Mouse (Mus musculus) spleen, adult 12 weeks (tissue): ENCODE results near the gene Ly6g6e.
A peak's percentile ranks its signal among the peaks of the same experiment; 100 is the strongest.

Experiments
- DNase-seq: peaks from one replicate; pipeline ENCODE4 v3.0.0; 2022; ENCODE audit warnings: low spot score

Ly6g6e gene

DNA sequence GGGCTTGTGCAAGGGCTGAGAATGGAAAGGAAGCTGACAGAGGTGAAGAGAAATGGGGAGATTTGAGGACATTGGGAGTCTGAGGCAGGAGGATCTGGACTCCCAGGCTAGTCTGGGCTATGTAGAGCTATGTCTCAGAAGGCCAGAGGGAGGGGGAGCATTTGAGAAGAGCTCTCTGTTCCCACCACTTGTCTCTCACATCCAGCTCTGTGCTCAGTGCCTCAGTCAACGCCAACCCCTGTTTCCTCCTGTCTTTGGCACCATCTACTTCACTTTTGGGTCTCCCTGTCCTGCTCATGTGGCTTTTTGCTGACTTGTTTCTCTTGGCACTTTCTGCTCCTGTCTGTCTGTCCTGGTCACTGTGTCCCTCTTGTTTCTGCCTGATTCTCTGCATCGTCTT is 583 bp downstream of the Ly6g6e start:
- DNase-seq, result no peak

DNA sequence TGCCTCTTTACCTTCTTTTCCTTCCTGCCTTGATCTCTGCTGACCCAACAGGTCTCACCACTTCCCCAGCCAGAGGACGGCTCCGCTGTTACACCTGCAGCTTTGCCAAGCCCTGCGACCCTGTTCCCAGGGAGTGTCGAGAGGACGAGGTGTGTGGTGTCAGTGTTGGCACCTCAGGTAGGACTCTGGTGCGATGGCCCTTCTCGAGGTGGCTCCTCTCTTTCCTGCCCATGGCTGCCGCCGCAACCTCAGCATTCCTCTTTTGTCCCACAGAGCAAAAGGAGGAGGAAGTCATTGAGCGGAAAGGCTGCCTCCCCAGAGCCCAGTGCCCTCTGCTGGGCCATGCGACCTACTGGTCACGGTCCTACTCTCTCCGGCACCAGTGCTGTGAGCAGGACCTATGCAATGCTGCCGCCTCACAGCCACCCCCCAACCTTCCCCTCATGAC is 1.1 kb downstream of the Ly6g6e start, which contains the start of gene Ly6g6d:
Ly6g6d (minus strand) TSS at position 280 of the 448 bp plus-strand sequence.
- no peak for DNase-seq

DNA sequence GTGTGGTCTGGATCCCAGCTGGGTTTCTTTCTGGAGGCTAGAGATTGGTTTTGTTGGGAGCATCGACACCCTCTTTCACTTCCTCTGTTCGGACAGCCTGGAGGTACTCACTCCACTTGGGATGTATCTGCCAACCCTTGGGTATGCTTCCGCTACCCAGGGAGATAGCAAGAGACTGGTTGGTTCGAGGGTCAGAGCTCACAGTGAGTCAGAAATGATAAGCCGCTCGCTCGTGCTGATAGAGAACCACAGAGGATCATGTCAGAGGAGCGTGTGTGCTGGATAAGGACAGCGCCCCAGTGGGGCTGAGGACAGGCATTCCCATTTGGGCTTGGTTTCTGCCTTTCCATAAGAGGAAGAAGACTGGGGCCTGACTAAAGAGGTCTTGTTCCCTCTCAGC is 3.1 kb downstream of the Ly6g6e start:
- DNase-seq, result peak; percentile 50

DNA sequence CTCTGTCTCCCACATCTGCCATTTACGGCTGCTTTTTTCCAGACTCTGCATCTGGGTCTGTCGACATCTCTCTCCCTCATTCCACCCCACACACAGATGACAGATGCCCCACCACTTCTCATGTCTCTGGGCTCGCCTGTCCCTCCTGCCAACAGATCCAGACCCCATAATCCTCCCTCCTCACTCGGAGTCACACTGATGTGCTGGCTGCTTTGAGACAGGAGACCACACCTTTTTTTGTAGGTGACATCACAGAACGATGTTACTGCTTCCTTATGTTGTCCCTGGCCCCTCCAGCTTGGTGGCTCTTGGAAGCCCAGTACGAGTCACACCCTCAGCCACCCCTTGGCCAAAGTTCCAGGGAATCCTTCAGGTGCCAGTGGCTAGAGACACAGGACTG is 3.5 kb downstream of the Ly6g6e start:
- no peak for DNase-seq

DNA sequence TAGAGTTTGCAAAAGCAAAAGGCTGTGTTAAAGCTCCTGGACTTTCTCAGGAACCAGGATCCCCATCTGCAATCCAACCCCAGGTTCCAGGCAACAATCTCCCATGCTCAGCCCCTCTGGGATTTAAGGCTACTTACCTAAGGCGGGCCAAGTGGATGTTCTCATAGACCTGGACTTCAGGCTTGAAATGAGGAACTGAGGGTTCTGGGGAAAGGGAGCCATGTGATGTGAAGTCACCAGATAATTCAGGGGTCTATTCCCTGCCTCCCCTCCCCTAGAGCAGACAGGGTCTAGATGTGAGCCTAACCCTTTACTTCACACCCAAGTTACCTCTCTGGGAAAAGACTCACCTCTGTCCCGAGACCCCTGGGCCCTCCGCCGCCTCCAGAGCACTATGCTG is 4.0 kb downstream of the Ly6g6e start:
- DNase-seq, result no peak

DNA sequence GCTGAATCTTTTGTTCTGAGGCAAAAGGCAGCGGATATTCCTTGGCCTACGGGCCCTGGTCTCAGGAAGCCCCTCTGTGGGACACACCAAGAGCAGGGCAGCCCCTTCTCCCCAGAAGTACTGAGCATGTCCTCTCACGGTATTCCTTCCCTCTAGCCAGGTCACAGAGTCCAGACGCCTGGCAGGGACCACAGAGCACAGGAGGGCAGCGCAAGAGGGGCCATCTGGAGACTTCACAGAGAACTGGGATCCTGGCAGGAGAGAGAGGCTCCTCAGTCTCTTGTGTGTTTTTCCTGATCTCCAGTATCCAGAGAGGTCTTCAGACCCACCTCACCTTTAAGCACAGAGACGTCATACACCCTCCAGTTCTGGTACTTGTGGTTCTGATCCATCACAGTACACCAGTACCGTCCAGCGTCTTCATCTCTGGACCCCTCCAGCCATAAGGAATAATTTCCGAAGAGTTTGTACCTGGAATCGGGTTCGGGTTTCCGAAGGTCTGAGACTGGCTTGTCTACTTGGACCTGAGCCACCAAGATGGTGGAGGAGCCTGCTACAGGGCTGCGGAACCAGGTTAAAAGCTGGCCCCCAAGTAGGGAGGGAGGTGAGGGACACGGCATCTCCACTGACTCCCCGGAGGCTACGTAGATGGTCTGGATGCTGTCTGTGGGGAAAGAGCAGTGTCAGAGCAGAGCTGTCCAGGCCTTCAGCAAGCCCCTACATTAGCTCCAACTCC is 6.3 kb downstream of the Ly6g6e start:
- DNase-seq, result no peak

DNA sequence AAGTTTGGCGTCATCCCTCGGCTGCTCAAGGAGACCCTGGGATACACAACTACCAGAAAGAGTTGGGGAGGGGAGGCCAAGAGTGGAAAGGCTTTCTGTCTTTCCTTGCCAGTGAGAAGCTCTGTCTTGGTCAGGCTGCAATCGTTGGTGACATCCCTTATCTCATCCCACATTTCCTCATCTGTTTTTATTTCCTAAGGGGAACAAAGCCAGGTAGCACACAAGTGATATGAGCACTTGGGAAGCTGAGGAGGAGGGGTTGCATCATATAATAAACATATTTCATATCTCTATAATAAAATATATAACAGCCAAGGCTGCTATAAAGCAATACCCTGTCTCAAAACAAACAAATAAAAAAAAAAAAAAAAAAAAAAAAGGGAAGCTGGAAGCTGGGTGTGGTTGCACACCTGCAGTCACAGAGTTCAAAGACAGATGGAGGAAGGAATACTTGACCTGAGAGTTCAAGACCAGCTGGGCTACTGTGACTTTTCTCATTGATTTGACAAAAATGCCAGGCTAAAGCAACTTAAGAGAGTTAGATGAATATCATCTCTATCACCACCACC is 7.3 kb downstream of the Ly6g6e start:
- DNase-seq, result no peak

DNA sequence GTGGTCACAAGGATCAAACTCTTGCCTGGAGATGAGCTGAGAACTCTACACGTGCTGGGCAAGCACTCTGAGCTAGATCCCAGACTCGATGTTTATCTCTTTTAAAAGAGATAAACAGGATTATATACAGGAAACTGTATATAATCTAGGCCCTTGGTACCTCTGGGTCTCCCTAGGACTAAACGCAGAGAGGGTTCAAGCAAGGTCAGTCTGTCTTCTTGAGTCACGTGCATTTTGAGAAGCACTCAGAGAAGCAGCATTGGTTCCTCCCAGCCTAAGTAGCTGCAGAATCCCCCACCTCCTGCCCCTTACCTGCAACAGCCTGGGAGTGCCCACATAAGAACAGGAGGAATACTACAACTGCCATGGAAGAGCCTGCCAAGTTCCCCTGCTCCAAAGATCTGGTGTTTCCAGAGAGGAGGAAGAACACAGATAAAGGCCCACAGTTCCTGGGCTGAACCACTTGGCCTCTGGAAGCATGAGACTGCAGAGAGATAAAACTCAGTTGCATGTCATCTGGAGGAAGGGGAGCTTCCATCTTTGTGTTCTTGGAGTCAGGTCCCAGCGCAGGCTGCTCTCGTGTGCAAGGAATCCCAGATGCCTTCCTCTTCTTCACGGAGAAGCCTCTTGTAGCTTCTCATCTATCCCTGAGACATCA is 8.6 kb downstream of the Ly6g6e start, which contains the start of gene Ly6g6f:
Ly6g6f (minus strand) TSS at position 403 of the 658 bp plus-strand sequence.
- no peak for DNase-seq

DNA sequence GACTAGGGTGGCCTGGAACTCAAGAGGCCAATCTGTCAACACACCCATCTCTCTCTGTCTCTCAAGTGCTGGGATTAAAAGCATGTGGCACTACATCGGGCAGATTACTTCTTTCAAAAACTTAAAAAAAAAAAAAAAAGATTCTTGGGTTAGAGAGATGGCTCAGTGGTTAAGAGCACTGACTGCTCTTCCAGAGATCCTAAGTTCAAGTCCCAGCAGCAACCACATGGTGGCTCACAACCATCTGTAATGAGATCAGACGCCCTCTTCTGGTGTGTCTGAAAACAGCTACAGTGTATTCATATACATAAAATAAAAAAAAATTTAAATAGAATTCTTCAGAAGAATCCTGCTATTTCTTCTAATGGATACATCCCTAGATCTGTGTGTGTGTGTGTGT is 11.4 kb downstream of the Ly6g6e start:
- DNase-seq, result no peak

DNA sequence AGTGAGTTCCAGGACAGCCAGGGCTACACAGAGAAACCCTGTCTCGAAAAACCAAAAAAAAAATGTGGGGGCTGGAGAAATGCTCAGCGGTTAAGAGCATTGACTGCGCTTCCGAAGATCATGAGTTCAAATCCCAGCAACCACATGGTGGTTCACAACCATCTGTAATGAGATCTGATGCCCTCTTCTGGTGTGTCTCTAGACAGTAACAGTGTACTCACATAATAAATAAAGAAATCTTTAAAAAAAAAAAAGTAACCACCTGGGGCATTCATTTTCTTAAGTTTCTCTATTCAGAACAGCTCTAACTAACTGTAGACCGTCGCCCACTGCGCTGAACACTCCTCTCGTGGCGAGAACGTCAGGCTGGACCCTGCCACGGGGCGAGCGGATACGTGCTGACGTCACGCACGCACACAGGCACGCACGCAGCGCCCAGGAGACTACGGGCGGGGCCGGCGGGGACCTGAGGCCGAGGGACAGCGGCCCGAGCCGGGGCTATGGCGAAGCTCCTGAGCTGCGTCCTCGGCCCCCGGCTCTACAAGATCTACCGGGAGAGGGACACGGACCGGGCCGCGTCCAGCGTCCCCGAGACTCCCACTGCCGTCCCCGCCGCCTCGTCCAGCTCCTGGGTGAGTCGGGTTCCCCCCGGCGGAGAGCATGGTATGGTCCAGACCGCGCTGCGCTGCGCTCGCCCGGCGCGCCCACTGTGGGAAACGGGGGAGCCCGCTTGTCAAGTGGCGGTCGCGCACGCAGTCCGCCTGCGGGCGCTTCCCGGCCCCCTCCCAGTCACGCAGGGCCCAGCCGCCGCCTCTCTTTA is 12.3 kb downstream of the Ly6g6e start, which contains the start of gene Abhd16a:
Abhd16a (plus strand) TSS at position 439 of the 820 bp plus-strand sequence.
- peak; percentile 93 for DNase-seq

DNA sequence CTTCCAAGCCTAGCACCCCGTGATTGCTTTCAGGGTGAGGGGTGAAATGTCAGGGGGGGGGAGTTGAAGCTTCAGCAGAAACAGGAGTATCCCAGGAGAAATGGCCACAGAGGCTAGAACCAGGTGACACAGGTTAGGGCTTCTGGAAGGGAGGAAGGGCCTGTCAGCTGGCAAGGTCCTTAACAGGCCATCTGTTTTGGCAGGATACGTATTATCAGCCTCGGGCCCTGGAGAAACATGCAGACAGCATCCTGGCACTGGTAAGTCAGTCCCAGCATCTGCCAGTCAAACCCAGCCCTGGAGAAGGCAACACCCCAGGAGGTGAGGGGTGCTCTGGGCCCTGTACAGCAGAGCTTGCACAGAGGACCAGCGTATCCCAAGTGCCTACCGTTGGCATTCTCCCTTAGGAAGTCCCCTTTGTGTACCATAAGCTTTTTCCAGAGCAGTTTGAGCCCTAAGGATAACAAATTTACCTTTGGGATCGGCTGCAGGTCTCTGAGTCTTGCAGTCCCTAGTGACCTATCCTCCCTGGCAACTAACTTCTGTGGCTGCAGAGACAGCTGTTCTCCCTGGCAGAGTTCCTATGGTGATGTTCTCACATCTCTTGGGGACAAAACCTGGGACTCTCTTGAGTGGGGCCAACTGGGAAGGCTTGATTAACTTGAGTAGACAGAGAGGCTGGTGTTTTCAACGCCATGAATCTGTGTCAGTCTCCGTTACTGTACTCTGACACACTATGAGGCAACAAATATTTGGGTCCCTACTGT is 13.6 kb downstream of the Ly6g6e start:
- peak; percentile 61 for DNase-seq

DNA sequence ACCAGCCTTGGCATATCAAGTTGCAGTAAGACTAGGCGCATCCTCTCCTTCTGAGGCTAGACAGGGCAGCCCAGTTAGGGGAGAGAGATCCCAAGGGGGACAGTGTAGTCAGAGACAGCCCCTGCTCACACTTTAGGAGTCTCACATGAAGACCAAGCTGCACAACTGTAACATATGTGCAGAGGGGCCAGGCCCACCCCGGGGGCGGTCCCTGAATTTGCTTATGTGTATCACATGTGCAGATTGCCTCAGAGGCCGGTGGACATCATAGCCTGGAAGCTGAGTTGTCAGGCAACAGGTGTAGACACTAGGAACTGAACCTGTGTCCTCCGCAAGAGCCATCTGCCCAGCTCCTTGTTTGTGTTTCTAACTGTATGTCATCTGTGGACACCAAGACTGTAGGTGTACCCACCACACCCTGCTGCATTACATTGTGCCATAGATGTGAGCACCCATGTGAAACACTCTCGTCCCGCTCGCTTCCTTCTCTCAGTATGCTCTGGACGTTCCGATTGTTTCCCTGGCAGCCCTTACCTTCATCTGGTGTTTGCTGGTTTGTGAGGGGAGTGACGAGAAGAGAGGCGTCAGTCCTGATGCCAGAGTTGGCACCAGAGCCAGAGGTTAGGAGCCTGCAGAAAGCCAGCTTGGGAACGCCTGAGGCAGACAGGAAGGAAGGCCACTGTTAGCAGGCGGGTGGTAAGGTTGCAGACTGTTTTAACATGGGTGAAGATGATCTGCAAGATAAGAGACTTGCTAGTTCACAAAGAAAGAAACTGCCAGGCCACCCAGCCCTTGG is 15.9 kb downstream of the Ly6g6e start:
- DNase-seq, result no peak

DNA sequence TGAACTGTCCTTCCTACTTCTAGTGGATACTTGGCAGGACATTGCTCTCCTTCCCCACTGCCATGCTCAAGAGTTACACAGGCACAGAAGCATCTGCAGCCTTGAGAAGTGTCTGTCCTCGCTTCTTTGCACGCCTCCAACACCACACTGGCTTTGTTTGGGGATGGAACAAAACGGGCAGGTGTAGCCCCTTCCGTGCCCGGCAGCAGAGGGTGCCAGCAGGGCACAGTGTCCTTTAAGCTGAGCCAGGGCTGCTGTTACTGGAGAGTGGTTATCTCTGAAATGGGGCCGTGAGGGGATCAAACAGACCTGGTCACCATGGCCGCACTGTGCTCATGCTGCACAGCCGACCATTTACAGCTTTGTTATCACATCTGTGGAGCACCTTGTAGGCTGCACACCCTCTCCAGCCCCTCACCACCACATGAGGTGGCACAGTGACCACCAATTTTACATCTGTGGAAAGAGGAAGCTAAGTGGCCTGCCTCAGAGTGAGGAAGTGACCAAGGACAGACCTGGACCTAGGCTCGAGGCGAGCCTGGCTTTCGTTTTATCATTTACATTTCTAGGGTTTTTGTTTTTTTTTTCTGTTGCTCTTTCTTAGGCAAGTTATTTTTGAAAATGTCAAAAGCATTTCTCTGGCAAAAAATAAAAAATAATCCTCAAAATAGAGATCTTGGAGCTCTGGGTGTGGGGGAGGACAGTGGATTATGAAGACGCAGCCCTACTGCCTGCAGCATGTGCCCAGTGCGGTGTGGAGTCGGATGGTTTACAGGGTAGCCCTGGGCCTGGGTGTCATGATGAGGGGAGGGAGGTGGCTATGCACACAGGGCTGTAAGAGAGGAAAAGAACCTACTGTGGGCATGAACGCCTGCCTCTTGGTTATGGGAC is 18.0 kb downstream of the Ly6g6e start:
- no peak for DNase-seq

DNA sequence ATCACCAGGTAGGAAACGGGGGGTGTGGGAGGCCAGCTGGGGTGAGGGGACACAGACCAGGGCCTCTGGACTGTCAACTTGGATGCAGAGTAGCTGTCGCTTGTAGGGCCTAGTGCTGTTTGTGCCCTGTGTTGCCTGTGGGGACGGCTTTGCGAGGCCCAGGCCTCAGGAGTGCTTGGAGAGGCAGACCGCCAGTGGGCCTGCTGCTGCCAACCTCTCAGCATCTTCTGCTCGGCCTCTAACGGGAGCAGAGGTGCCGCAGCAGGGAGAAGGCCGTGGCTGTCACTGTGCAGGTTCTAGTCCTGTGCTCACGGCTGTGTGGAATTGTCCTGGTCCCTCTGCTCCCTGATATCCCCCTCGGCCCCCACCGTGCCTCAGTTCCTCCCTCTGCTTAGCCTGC is 19.9 kb downstream of the Ly6g6e start:
- no peak for DNase-seq

DNA sequence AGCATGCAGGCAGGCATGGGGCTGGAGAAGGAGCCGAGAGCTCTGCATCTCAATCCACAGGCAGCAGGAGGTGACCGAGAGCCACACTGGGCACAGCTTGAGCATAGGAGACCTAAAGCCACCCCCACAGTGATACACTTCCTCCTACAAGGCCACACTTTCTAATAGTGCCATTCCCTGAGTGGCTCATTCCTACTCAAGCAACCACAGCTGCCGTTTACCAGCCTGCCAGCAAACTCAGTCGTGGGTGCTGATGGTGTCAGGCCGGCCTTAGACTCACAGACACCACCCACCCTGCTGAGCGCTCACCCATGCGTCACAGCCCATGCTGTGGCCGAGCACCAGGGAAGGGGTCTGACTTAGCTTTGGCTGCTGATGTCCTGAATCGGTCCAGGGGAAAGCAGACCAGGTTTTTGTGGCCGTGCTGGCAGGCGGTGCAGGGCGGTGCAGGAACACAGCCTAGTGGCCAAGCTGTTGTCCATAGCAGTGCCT is 20.5 kb downstream of the Ly6g6e start:
- DNase-seq, result no peak

DNA sequence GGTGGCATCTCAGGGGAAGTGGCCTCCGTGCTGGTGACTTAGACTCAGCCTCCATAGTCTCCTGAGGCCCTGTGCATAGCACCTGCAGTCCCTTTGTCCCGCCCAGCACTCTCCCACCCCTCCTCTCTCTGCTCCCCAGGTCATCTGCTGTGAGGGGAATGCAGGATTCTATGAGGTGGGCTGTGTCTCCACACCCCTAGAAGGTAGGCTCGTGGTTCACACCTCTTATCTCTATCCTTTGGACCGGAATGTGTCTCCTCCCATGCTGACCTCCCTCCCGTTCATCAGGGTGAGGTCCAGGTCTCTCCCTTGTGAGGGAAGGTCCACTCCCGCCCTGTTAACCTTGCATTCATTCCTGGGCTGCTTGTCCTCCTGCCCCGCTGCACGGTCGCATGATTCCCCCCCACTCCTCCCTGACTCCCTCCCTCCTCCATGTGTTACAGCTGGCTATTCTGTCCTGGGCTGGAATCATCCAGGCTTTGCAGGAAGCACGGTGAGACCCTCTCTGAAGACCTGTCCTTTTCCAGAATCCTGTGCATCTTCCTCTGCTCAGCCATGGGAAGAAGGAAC is 23.6 kb downstream of the Ly6g6e start:
- DNase-seq, result no peak

DNA sequence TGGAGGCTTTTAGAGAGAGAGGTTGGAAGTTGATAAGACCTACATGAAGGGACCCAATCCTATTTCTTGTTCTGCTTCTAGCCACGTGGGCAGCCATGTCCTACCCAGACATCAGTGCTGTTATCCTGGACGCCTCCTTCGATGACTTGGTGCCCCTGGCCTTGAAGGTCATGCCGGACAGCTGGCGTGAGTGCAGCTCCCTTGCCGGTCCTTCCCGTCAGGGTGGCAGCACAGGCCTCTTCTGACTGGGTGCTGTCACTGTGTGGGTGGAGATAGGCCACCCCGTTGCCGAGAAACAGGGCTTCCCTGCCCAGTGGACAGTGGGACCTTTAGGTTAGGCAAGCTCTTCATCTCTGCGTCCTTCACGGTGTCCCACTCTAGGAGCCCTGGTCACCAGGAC is 24.5 kb downstream of the Ly6g6e start:
- no peak for DNase-seq

DNA sequence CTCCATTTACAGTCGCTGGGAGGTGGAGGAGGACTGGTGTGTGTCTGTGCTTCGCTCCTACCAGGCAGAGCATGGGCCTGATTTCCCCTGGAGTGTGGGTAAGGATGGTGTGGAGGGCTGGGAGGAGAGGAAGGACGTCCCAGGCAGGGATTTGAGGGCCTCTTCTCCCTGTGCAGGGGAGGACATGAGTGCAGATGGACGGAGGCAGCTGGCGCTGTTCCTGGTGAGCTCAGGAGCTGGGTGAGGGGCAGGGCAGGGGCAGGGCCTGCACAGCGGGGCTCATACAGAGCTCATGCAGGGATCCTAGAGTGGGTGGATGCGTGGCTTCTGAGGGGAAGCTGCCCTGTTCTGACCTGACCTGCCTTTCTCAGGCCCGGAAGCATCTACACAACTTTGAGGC is 25.6 kb downstream of the Ly6g6e start:
- DNase-seq, result no peak

DNA sequence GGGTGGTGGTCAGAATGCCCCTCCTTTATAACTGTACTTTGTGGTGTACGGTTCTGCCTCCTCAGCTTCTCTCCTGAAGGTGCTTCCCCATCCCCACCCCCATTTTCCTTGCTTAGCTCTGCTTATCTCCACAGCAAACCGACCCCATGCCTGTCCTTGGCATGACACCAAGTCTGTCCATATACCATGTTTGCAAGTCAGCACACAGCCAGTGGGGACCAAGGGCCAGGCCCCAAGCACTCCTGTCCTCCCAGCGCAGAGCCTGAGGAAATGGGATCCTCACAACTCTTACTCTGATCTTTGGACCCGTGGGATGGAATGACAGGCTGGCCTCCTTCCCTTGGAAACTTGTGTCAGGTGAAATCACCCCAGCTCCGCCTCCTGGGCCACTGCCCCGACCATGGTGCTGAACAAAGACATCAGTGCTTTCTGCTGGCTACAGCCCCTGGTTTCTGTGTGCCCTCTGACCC is 26.6 kb downstream of the Ly6g6e start:
- no peak for DNase-seq
